Mouse (Mus musculus) liver, adult 2 months (tissue): ENCODE results near the gene Cdcp2.

Experiments used
- CTCF ChIP-seq: fragments of 200-500 bp; IDR thresholded peaks from 2 replicates; pipeline ENCODE4 v1.5.1; 2011; ENCODE audit warnings: low read depth, low read length, control low read depth
- POLR2A ChIP-seq: fragments of 200-500 bp; IDR thresholded peaks from 2 replicates; pipeline ENCODE4 v1.6.1; 2011; ENCODE audit warnings: low read length, control low read depth; ENCODE audit not compliant: insufficient read depth; ENCODE audit errors: extremely low read depth

DNA sequence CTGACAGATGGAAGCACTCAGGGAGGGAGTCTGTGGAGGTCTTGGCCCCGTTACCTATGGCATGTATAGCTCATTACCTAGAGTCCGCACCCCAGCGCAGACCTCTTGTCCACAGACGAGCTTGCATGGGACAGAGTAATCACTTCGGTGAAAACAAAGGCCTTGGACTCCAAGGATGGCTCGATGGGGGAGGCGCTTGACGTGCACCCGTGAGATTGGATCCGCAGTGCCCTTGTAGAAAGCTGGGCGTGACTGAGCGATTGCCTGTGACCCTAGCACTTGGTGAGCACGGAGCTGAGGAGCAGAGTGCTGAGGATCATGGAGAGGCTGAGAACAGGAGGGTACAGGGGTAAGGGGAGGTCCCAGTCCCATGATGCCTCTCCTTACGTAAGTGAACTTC, 5.0 kb upstream of the Cdcp2 start:
- TF ChIP-seq CTCF (no peak), POLR2A (no peak)
